Mouse (Mus musculus) bone marrow macrophage, adult 2 months (primary cell): Measurements from ENCODE around the gene Aspn.

Experiments
- CTCF ChIP-seq: IDR thresholded peaks from 2 replicates; pipeline ENCODE4 v1.5.1; 2012; ENCODE audit warnings: low read depth, mild to moderate bottlenecking, low read length, moderate library complexity
- POLR2A ChIP-seq: IDR thresholded peaks from 2 replicates; pipeline ENCODE4 v1.6.1; 2012; ENCODE audit warnings: mild to moderate bottlenecking, low read depth, low read length, borderline replicate concordance

- TF ChIP-seq CTCF = no peak
- no peak for TF ChIP-seq POLR2A
These were observed 39.6 kb downstream of the Aspn start for GRCm38 (mm10) chr13:49583859-49584258.
